Mouse (Mus musculus) lung, adult 2 months (tissue): Measurements from ENCODE around the gene Gm28035. TPM values are rescaled to one million over a fixed set of nuclear protein-coding genes. Genes with fewer than 3 reads are reported as not detected.

Experiments
- DNase-seq: peaks from one replicate; pipeline ENCODE4 v3.0.0; 2022
- H3K4me1 ChIP-seq: fragments of 200-500 bp; 2 replicates; pipeline ENCODE4 v1.6.1; 2011; ENCODE audit warnings: low read length; ENCODE audit not compliant: control insufficient read depth, insufficient read depth
- H3K4me3 ChIP-seq: fragments of 200-500 bp; replicated peaks from 2 replicates; pipeline ENCODE3; 2011; ENCODE audit warnings: low read depth, mild to moderate bottlenecking, control low read depth, low read length; ENCODE audit errors: extremely low read depth
- CTCF ChIP-seq: fragments of 200-500 bp; IDR thresholded peaks from 2 replicates; pipeline ENCODE4 v1.5.1; 2011; ENCODE audit warnings: mild to moderate bottlenecking, low read length, control low read depth; ENCODE audit not compliant: insufficient read depth
- POLR2A ChIP-seq: fragments of 200-500 bp; IDR thresholded peaks from 2 replicates; pipeline ENCODE4 v1.6.1; 2011; ENCODE audit warnings: low read depth, mild to moderate bottlenecking, control low read depth, low read length, borderline replicate concordance; ENCODE audit errors: extremely low read depth
- WGBS: fragments of 180-500 bp; shearing (Covaris S2); methylation state at CpG from one replicate; pipeline ENCODE4 v1.1.7; 2018; 5-methylcytosine and 5-hydroxymethylcytosine counted together
- polyA plus RNA-seq: library from polyadenylated mRNA; depleted of rRNA; stranded (reverse); fragments of >200 nt; gene quantifications from 2 replicates; pipeline ENCODE4 v1.2.3, GENCODE M21; 2012

Gm28035 gene
- polyA plus RNA-seq, 1 experiment = 11.6 TPM

DNA sequence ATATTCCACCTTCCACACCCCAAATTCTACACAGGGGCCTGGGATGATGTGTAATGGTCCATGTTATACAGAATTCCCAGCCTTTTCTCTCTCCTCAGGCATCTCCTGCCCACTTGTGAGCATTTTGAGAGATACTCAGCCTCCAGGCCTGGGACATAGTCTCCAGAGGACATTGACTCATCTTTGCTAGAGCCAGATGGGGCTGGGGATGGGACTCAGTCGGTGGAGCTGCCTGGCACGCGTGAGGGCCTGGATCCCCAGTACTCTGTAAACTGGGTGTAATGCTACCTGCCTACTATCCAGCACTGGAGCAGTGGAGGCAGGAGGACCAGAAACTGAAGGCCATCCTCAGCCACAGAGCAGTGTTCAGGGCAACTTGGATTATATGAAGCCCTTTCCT, 8.8 kb downstream of the Gm28035 start:
- DNase-seq = no peak
- TF ChIP-seq CTCF = no peak
- no peak for TF ChIP-seq POLR2A
- peaks cover 30% of the 10 kb centered on the region for H3K4me1 ChIP-seq
- WGBS = 83% methylated on average over 3 of the region's 3 CpGs
- no peak overlapping the region for H3K4me3 ChIP-seq

DNA sequence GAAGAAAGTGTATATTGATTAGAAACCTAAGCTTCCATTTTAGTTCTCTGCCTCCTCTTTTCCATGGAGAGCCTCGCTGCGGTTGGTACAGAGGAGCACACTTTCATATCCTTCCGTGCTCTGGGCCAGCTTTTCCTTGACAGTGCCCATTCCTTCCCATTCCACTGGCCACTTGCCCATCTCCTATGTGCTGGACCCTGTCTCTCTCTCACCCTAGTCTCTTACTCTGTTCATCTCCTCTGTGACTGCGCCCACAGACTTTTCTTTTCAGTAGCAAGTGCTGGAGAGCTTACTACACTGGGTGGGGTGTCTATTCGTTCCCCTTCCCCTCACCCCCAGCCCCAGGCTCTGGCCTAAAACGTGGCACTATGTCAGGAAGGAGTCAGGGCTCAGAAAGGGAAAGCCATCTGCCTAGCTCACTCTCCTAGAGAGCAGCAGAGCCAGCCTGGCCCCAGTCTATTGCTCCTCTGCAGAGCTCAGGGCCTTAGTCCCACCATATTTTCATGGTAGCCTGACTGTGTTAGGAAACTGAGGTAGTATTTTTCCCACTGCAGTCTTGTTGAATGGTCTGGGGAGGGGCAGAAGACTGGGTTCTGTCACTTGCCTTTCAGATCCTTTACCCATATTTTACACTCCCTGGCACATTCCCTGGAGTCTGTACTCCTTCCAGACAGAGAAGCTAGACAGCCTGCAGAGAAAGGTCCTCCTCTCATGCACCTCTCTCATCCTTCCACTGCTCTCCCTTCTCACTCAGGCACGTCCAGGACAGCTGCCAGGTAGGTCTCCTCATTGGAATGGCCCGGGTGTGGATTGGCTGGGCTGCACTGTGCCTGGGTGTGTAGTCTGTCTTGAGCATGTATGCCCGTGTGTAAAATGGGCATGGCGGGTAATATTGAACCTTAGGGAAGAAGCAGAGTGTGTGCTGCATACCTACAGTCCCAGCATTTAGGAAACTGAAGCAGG, 10.1 kb downstream of the Gm28035 start:
- Histone ChIP-seq H3K4me3 (no peak overlapping the region), H3K4me1 (peaks cover 30% of the 10 kb centered on the region)
- 64% methylated on average over 10 of the region's 10 CpGs for WGBS
- TF ChIP-seq CTCF (no peak), POLR2A (no peak)
- no peak for DNase-seq

DNA sequence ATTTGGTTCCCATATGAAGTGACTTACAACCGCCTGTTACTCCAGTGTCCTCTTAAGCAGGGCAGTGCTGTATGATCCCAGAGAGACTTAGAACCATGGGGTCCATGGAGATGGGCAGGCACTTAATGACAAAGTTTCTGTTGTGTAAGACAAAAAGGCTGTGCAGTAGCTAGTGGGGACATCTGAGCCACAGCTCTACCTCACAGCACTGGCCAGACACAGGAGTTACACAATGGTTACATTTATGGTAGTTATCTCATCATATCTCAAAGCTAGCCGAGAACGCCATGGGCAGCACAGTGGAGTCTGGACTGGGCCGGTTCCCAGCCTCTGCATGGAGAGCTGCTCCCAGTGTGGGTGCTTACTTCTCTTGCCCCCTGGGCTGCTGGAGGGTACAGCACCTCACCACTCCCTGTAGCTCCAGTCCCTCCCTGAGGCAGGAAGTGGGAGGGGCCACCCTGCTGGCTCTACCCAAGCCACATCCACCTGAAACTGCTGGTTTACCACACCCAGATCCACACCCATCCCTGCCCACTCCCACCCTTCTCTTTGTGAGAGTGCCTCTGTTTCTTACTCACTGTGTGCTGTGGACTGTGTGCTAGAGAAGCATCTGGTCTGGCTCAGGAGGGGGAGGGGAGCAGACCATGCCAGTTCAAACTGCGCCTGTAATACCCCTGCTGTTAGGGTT, 11.2 kb downstream of the Gm28035 start:
- peaks cover 22% of the 10 kb centered on the region for H3K4me1 ChIP-seq
- H3K4me3 ChIP-seq = no peak overlapping the region
- 43% methylated on average over 5 of the region's 5 CpGs for WGBS
- no peak for TF ChIP-seq CTCF
- no peak for TF ChIP-seq POLR2A
- no peak for DNase-seq

DNA sequence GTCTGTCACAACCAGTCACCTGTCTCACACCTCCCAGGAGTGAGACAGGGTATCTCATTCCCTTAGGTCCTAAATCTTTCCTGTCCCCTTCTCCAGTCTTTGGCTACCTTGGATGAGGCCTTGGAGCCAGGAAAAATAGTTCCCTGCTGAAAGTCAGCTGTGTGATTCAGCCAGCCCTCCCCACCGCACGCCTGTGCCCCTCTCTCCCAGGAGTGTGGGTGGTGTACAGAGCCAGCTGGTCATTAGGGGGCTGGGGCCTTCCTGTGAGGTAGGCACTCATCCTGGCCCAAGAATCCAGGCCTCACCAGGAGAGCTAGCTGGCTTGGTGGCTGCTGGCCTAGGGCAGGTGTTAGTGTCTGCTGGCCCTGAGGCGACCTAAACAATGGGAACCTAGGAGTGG, 12.2 kb downstream of the Gm28035 start:
- DNase-seq = no peak
- Histone ChIP-seq H3K4me3 (no peak overlapping the region), H3K4me1 (peaks cover 20% of the 10 kb centered on the region)
- TF ChIP-seq POLR2A (no peak), CTCF (no peak)
- 65% methylated on average over 3 of the region's 3 CpGs for WGBS

DNA sequence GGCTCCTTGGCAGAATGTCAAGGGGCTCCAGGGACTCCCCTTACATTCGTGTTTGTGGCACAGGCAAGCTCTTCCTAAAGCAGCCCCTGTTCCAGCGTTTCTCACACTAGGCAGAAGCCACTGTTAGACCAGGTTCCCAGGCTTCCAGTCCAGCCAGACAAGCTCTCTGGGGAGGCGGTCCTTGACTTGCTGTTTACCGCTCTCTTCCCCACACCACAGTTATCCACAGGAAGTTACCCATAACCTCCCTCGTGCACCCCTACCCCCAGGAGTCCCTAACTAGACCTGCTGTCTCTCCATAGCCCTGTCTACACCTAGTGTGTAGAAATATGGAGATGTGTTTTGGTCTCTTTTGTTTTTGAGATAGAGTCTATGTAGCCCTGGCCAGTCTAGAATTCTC, 13.4 kb downstream of the Gm28035 start:
- H3K4me1 ChIP-seq = peaks cover 25% of the 10 kb centered on the region
- TF ChIP-seq CTCF = no peak
- TF ChIP-seq POLR2A = no peak
- H3K4me3 ChIP-seq = no peak overlapping the region
- WGBS = 44% methylated on average over 5 of the region's 5 CpGs
- no peak for DNase-seq

DNA sequence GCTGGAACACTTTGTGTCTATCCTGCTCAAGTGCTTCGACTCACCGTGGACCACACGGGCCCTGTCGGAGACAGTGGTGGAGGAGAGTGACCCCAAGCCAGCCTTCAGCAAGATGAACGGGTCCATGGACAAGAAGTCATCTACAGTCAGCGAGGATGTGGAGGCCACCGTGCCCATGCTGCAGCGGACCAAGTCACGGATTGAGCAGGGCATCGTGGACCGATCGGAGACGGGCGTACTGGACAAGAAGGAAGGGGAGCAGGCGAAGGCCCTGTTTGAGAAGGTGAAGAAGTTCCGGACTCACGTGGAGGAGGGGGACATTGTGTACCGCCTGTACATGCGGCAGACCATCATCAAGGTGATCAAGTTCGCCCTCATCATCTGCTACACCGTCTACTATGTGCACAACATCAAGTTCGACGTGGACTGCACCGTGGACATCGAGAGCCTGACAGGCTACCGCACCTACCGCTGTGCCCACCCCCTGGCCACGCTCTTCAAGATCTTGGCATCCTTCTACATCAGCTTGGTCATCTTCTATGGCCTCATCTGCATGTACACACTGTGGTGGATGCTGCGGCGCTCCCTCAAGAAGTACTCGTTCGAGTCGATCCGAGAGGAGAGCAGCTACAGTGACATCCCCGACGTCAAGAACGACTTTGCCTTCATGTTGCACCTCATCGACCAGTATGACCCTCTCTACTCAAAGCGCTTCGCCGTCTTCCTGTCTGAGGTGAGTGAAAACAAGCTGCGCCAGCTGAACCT, 15.4 kb downstream of the Gm28035 start:
- DNase-seq = no peak
- TF ChIP-seq POLR2A (no peak), CTCF (no peak)
- 96% methylated on average over 42 of the region's 42 CpGs for WGBS
- no peak overlapping the region for H3K4me3 ChIP-seq
- peaks cover 31% of the 10 kb centered on the region for H3K4me1 ChIP-seq

DNA sequence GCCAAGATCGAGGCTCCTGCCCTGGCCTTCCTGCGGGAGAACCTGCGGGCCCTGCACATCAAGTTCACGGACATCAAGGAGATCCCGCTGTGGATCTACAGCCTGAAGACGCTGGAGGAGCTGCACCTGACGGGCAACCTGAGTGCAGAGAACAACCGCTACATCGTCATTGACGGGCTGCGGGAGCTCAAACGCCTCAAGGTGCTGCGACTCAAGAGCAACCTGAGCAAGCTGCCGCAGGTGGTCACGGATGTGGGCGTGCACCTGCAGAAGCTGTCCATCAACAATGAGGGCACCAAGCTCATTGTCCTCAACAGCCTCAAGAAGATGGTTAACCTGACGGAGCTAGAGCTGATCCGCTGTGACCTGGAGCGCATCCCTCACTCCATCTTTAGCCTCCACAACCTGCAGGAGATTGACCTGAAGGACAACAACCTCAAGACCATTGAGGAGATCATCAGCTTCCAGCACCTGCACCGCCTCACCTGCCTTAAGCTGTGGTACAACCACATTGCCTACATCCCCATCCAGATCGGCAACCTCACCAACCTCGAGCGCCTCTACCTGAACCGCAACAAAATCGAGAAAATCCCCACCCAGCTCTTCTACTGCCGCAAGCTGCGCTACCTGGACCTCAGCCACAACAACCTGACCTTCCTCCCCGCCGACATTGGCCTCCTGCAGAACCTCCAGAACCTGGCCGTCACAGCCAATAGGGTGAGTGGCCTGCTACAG, 16.4 kb downstream of the Gm28035 start:
- peaks cover 27% of the 10 kb centered on the region for H3K4me1 ChIP-seq

DNA sequence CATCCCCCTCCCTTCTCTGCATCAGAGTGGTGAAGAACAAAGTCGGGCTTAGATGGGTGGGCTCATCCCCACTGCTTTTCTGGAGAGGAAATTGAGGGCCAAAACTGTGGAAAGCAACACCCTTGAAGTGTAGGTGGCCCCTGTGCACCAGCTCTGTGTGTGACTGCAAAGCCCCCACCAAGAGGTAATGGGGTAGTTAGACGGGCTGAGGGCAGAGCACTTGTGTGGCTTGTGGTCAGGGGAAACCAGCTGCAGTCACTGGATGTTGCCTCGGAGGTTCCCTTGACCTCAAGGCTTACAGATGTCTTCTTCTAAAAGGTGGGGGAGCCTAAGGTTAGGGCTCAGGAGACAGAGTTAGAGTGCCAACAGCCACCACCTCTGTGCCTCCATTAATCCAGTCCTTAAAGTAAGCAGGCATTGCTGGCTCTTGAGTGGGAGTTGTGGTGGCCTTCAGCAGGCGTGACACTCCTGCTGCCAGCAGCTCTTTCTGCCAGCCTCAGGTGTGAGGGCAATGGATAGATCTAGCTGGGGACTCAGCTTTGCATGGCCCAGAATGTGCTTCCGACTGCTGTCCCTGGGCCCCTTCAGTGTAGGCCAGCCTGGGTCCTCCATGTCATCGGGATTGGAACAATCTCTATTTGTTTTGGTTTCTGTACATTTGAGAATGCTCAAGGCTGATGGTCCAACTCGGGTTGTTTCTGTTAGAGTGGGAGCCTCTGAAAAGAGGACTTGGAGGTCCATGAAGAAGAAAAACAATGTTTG, 17.5 kb downstream of the Gm28035 start:
- Histone ChIP-seq H3K4me1 (peaks cover 20% of the 10 kb centered on the region), H3K4me3 (no peak overlapping the region)
- no peak for DNase-seq
- WGBS = 55% methylated on average over 7 of the region's 7 CpGs
- no peak for TF ChIP-seq POLR2A
- TF ChIP-seq CTCF = no peak

More for the DNA sequence above, 16.4 kb downstream of the Gm28035 start:
- no peak overlapping the region for H3K4me3 ChIP-seq
- peak; percentile 2 for DNase-seq
- 91% methylated on average over 30 of the region's 30 CpGs for WGBS
- TF ChIP-seq CTCF (no peak), POLR2A (no peak)
